Mouse (Mus musculus): ENCODE data around the gene Cask.

The Cask gene

DNA sequence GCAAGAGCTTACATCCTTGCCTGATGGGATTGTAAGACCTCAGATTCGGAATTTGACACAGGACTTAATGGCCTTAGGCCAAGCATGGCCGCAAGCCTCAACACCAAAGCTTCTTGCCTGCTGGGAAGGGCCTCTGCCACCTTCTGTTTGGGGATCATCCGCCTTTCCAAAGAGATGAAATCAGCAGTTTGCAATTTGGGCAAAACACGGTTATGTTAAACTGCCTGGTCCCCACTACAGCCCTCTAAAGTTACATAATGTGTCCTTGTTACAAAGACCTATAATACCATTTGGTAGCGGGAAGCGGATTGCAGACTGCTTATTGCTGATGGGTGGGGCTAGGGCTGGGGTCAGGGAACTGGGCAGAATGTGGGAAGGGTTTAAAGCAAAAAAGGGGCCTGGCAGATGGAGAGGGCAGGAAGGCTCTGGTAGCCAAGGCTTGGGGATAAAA is 384.0 kb downstream of the Cask start:
- no peak for DNase-seq (ENCODE audit: low read depth, low spot score)

All from c-Kit-negative CD71-positive TER-119-positive erythroid progenitor cells, embryonic 14.5 days (primary cell).